14 mouse cellular contexts compared by ENCODE assay signal in the genomic region with DNA sequence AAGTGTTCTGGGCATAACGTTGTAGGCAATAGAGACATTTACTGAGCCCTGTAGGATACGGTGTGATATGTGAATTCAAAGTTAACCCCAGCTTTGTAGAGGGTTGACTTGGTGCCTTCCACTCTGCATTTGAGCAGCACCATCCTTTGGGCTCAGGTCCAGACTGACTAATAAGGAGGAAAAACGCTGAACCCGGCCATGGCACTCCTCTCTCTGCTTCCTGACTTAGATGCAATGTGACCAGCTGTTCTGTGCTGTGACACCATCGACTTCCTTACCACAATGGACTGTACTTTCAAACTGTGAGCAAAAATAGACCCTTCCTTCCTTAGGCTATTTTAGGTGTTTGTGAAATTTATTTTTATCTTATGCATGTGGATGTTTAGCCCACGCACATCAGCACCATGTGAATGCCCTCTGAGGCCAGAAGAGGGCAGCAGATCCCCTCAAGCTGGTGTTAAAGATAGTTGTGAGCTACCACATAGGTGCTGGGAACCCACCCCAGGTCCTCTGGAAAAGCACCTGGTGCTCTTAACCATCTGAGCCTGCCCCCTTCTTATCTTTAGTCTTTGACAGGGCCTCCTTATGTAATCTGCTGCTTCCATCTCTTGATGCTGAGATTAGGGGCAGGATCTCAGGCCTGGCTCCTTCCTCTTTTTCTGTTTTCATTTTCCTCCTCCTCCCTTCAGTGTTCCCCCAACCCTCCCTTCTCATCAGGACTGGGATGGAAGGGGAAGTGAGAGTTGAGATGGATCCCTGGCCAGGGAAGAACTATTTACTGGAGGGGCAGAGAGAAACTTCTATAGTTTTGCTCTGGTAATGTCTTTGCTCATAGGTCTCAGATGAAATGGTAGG. TPM values are rescaled to one million over a fixed set of nuclear protein-coding genes. Genes with fewer than 3 reads are reported as not detected.
DNase-seq lines count a peak whose midpoint lies in the region; ATAC-seq and TF ChIP-seq lines count a peak whose summit lies in the region.
"Had no signal": no experiment of that assay in that cellular context is flagged by ENCODE, and none has a peak within 500 bp of the region (broad histone marks: within the 10 kb centered on the region; RNA-seq: fewer than 3 reads in every experiment).

No protein-coding gene starts in this region.

- H3K4me2 ChIP-seq in kidney, embryonic 15.5 days: no peak overlapping the region
- H3K4me2 ChIP-seq in lung, embryonic 14.5 days: no peak overlapping the region
- H3K4me2 ChIP-seq in intestine, embryonic 14.5 days (ENCODE audit: low read length): no peak overlapping the region
- H3K4me2 ChIP-seq in stomach, postnatal 0 days (replicated peaks; ENCODE audit: low read depth): no peak overlapping the region
- H3K4me2 ChIP-seq: forebrain, embryonic 15.5 days; limb, embryonic 15.5 days had no signal

- peaks cover 23% of the 10 kb centered on the region for H3K4me1 ChIP-seq in kidney, embryonic 15.5 days
- H3K4me1 ChIP-seq in lung, embryonic 14.5 days (ENCODE audit: insufficient read depth): peaks cover 8% of the 10 kb centered on the region
- H3K4me1 ChIP-seq in intestine, embryonic 14.5 days (replicated peaks; ENCODE audit: control insufficient read depth, insufficient read depth, low read length): peaks cover 2% of the 10 kb centered on the region; the same call in 1 of the 2 replicates
- H3K4me1 ChIP-seq in stomach, postnatal 0 days (replicated peaks; ENCODE audit: control insufficient read depth, insufficient read depth): no peaks in the 10 kb centered on the region; the same call in 1 of the 2 replicates
- H3K4me1 ChIP-seq: forebrain, embryonic 15.5 days had no signal

- no peaks in the 10 kb centered on the region for H3K36me3 ChIP-seq in kidney, embryonic 15.5 days
- no peaks in the 10 kb centered on the region for H3K36me3 ChIP-seq in lung, embryonic 14.5 days (ENCODE audit: insufficient read depth)
- H3K36me3 ChIP-seq in intestine, embryonic 14.5 days (ENCODE audit: control insufficient read depth, insufficient read depth, low read length): no peaks in the 10 kb centered on the region
- no peaks in the 10 kb centered on the region for H3K36me3 ChIP-seq in stomach, postnatal 0 days (ENCODE audit: control insufficient read depth, insufficient read depth, low read length)
- H3K36me3 ChIP-seq: forebrain, embryonic 15.5 days; limb, embryonic 15.5 days had no signal

- H3K4me3 ChIP-seq in kidney, embryonic 15.5 days (replicated peaks): no peak overlapping the region
- H3K4me3 ChIP-seq in lung, embryonic 14.5 days (ENCODE audit: low read depth, low read length): no peak overlapping the region
- no peak overlapping the region for H3K4me3 ChIP-seq in intestine, embryonic 14.5 days (ENCODE audit: low read depth, low read length)
- no peak overlapping the region for H3K4me3 ChIP-seq in stomach, postnatal 0 days (ENCODE audit: low read depth, low read length)
- H3K4me3 ChIP-seq: forebrain, embryonic 15.5 days; limb, embryonic 15.5 days had no signal

- no peak for DNase-seq in kidney, postnatal 10 days
- no peak for DNase-seq in lung, embryonic 14.5 days
- DNase-seq in lung, postnatal 36 days: no peak
- DNase-seq in intestine, embryonic 14.5 days (ENCODE audit: low spot score): no peak
- DNase-seq in stomach, postnatal 0 days (ENCODE audit: low spot score): no peak
- DNase-seq in embryo, embryonic 11 days: no peak
- DNase-seq: adrenal gland, adult 8-10 months; right cerebral cortex, adult 18-20 months had no signal

- no peaks in the 10 kb centered on the region for H3K9me3 ChIP-seq in kidney, embryonic 15.5 days (replicated peaks)
- peaks cover 6% of the 10 kb centered on the region for H3K9me3 ChIP-seq in lung, embryonic 14.5 days (ENCODE audit: low read depth, low read length)
- 0 out of 2 replicates have a peak, but pooled peaks cover 4% of the 10 kb centered on the region for H3K9me3 ChIP-seq in intestine, embryonic 14.5 days (ENCODE audit: control insufficient read depth, low read length)
- no peaks in the 10 kb centered on the region for H3K9me3 ChIP-seq in stomach, postnatal 0 days (ENCODE audit: control insufficient read depth, low read length)
- H3K9me3 ChIP-seq: forebrain, embryonic 15.5 days; limb, embryonic 15.5 days had no signal

- H3K27me3 ChIP-seq in kidney, embryonic 15.5 days: no peaks in the 10 kb centered on the region
- no peaks in the 10 kb centered on the region for H3K27me3 ChIP-seq in lung, embryonic 14.5 days (ENCODE audit: insufficient read depth, low read length)
- H3K27me3 ChIP-seq in intestine, embryonic 14.5 days (replicated peaks; ENCODE audit: control insufficient read depth, insufficient read depth, low read length): no peaks in the 10 kb centered on the region
- no peaks in the 10 kb centered on the region for H3K27me3 ChIP-seq in stomach, postnatal 0 days (ENCODE audit: control insufficient read depth, insufficient read depth, low read length)
- H3K27me3 ChIP-seq: forebrain, embryonic 15.5 days; limb, embryonic 15.5 days had no signal

- TF ChIP-seq CTCF in lung, embryonic 14.5 days (IDR thresholded peaks at IDR 0.05; ENCODE audit: low read depth): peak; percentile 25; the same call in 1 of the 2 replicates
- peak; percentile 45 for TF ChIP-seq CTCF in stomach, postnatal 0 days (IDR thresholded peaks at IDR 0.05; ENCODE audit: low read depth)

- H3K9ac ChIP-seq in kidney, embryonic 15.5 days: no peak overlapping the region
- H3K9ac ChIP-seq in lung, embryonic 14.5 days: no peak overlapping the region
- no peak overlapping the region for H3K9ac ChIP-seq in intestine, embryonic 14.5 days (ENCODE audit: low read length)
- no peak overlapping the region for H3K9ac ChIP-seq in stomach, postnatal 0 days (ENCODE audit: low read length)
- H3K9ac ChIP-seq: forebrain, embryonic 15.5 days; limb, embryonic 15.5 days had no signal

- no peak for TF ChIP-seq EP300 in stomach, postnatal 0 days (optimal IDR thresholded peaks at IDR 0.05)

- no peak for ATAC-seq in kidney, embryonic 15.5 days (replicated peaks; ENCODE audit: low FRiP score)
- ATAC-seq in lung, embryonic 14.5 days (ENCODE audit: insufficient read depth): no peak
- ATAC-seq in intestine, embryonic 14.5 days (replicated peaks; ENCODE audit: low FRiP score, low TSS enrichment, low read depth): no peak
- no peak; the same call in 1 of the 2 replicates for ATAC-seq in stomach, postnatal 0 days (ENCODE audit: low FRiP score, low TSS enrichment)
- ATAC-seq: CD4-positive, CD25-positive, alpha-beta regulatory T cell, adult 4 months; forebrain, embryonic 15.5 days; midbrain, embryonic 16.5 days had no signal

- peak overlapping the region; percentile 78 for H3K27ac ChIP-seq in kidney, embryonic 15.5 days
- no peak overlapping the region for H3K27ac ChIP-seq in lung, embryonic 14.5 days (ENCODE audit: low read depth)
- peak overlapping the region; percentile 67; the same call in 1 of the 2 replicates for H3K27ac ChIP-seq in intestine, embryonic 14.5 days (ENCODE audit: low read depth)
- H3K27ac ChIP-seq in stomach, postnatal 0 days (replicated peaks): peak overlapping the region; percentile 73
- H3K27ac ChIP-seq: forebrain, embryonic 15.5 days; limb, embryonic 15.5 days; macrophage had no signal

- WGBS in kidney, embryonic 15.5 days: 83% methylated on average over 6 of the region's 6 CpGs
- 74% methylated on average over 6 of the region's 6 CpGs for WGBS in lung, embryonic 14.5 days
- WGBS in intestine, embryonic 14.5 days: 82% methylated on average over 6 of the region's 6 CpGs
- 67% methylated on average over 6 of the region's 6 CpGs for WGBS in stomach, postnatal 0 days

RNA-seq across cellular contexts. Expression of gene Adm, which starts 21.9 kb away (rescaled TPM):
- 9.9 and 12.5 TPM in 2 replicates for polyA plus RNA-seq in kidney, embryonic 15.5 days (2015; fragmentation: Nextera tagmentation; extraction: Ambion mirVana)
- 2.3 and 2.5 TPM in 2 replicates for polyA plus RNA-seq in lung, embryonic 14.5 days (2014; fragmentation: Nextera tagmentation; extraction: Ambion mirVana)
- 1.5 and 2.1 TPM in 2 replicates for polyA plus RNA-seq in intestine, embryonic 14.5 days (2014; fragmentation: Nextera tagmentation; extraction: Ambion mirVana)
- polyA plus RNA-seq in stomach, postnatal 0 days (2015; fragmentation: Nextera tagmentation; extraction: Ambion mirVana): 4.3 and 4.6 TPM in 2 replicates
- polyA plus RNA-seq: CD4-positive, CD25-positive, alpha-beta regulatory T cell, adult 4 months had no signal

RNA-seq across cellular contexts. Expression of gene Sbf2, which starts 34.6 kb away (rescaled TPM):
- 38.5 and 38.9 TPM in 2 replicates for polyA plus RNA-seq in kidney, embryonic 15.5 days (2015; fragmentation: Nextera tagmentation; extraction: Ambion mirVana)
- polyA plus RNA-seq in lung, embryonic 14.5 days (2014; fragmentation: Nextera tagmentation; extraction: Ambion mirVana): 43.2 and 45.4 TPM in 2 replicates
- 37.6 and 39.8 TPM in 2 replicates for polyA plus RNA-seq in intestine, embryonic 14.5 days (2014; fragmentation: Nextera tagmentation; extraction: Ambion mirVana)
- polyA plus RNA-seq in stomach, postnatal 0 days (2015; fragmentation: Nextera tagmentation; extraction: Ambion mirVana): 14.8 and 14.9 TPM in 2 replicates
